Mouse (Mus musculus): ENCODE measurements around the gene Olfr463.

Olfr463 gene

DNA sequence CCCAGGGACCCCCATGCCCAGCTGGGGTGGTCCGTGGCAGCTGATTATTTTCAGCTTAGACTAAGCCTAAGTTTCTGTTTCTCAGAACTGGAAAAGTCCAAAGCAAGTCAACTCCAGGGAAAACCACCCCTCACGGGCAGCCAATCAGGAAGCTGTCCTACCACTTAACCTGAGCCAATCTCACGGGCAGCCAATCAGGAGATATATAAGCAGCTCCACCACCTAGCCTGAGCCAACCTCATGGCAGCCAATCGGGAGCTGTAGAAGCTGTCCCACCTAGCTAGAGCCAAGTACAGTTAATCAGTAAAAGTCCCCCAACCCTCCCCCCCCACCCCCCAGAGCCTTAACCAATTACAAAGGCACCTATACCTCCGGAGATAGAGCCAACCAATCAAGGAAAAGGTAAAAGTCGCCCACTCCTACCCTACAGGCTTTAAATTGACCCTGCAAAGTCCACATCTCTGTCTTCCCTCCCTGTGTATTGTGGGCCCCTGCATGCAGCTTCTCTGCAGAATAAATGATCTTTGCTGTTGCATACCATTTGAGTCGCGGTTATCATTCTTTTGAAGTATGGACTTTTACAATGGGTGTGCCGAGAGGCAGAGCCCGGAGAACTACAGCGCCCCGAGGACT, 50.1 kb downstream of the Olfr463 start:
- no peak for DNase-seq

Data from lung, postnatal 4 days (tissue).